Mouse (Mus musculus): ENCODE data around the gene Olfr148. TPM values are rescaled to one million over a fixed set of nuclear protein-coding genes. Genes with fewer than 3 reads are reported as not detected.

Olfr148 gene
- total and polyA plus RNA-seq, 2 experiments from 2014 or later, result not detected

DNA sequence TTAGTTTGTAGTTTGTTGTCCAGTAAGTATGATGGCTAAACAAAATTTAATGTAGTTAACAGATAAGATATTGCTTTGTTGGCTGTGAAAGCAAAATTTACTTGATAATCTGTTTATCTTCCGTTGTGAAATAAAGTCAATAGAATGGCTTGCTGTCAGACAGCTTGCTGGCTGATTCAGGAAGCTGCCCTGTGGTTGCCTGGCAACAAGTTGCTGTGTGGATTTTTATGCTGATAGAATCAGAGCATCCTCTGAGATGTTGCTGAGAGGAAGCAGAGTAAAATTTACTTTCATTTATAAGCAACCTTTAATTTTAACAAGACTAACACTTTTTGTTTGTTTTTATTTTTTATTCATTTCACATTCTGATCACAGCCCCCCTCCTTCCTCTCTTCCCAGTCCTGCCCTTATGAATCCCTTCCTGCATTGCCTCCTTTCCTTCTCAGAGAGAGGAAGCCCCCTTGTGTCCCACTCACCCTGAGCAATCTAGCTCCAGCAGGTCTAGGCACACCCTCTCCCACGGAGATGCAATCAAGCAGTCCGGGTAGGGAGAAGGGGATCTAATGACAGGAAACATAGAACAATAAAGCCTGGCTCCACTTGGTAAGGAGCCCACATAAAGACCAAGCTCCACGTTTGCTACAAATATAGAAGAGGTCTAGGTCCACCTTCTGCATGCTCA, 23.6 kb downstream of the Olfr148 start:
- no peak for TF ChIP-seq CTCF (IDR thresholded peaks at IDR 0.05)
- peak; percentile 84 for ATAC-seq (ENCODE audit: low FRiP score)
- WGBS, result 24% methylated on average over 4 of the region's 4 CpGs

DNA sequence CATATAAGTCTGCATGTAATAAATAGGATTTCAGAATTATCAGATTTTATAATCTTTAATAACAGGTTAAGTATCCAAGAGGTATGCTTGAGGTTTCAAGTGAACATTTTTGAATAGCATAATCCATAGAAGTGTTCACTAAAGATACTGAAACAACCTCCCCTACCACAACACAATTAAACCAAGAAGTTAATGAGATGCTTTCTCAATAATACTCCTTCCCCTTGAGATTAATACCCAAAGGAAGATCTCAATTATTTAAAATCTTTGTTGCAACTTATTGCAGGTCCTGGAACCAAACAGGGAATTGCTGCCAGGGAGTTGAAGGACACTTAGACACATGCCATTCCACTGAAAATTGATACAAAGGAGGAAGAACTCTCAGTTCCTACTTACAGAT, 34.3 kb downstream of the Olfr148 start, which contains the start of gene Olfr961:
TSS of gene Olfr961 (plus strand) at position 301 of the 400 bp plus-strand sequence.
- H3K4me1 ChIP-seq (ENCODE audit: insufficient read depth, low read length), result no peaks in the 10 kb centered on the region
- DNase-seq (ENCODE audit: low spot score), result no peak
- ATAC-seq (ENCODE audit: low FRiP score), result no peak

More for the DNA sequence above, 23.6 kb downstream of the Olfr148 start:
- peak overlapping the region; percentile 73 for H3K27ac ChIP-seq (ENCODE audit: low read depth, low read length)
- H3K4me3 ChIP-seq (ENCODE audit: low read depth, low read length), result no peak overlapping the region
- no peak overlapping the region for H3K4me2 ChIP-seq (ENCODE audit: low read depth, low read length, poor library complexity, severe bottlenecking)
- no peaks in the 10 kb centered on the region for H3K9me3 ChIP-seq (ENCODE audit: low read length)
- H3K36me3 ChIP-seq (ENCODE audit: insufficient read depth, low read length), result no peaks in the 10 kb centered on the region
- DNase-seq (ENCODE audit: low spot score), result peak; percentile 73
- H3K4me1 ChIP-seq (ENCODE audit: insufficient read depth, low read length), result peaks cover 4% of the 10 kb centered on the region; the same call in 1 of the 2 replicates
- no peaks in the 10 kb centered on the region for H3K27me3 ChIP-seq (ENCODE audit: insufficient read depth, low read length)
- H3K9ac ChIP-seq (replicated peaks; ENCODE audit: low read length, poor library complexity, severe bottlenecking), result no peak overlapping the region

DNA sequence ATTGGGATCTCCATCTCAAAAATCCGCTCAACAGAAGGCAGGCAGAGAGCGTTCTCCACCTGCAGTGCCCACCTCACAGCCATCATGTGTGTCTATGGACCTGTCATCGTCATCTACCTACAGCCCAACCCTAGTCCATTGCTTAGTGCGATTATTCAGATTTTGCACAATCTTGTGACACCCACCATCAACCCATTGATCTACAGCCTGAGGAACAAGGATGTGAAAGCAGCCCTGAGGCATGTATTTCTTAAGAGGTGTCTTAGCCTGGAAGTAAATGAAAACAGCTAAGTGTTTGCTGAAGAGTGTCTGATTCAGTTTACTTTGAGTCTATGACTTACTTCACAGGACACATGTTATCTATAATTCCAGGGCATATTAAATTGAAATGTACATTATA, 36.9 kb downstream of the Olfr148 start:
- WGBS, result 89% methylated on average over 4 of the region's 4 CpGs

More for the DNA sequence above, 34.3 kb downstream of the Olfr148 start, which contains the start of gene Olfr961:
- Histone ChIP-seq H3K4me3 (ENCODE audit: low read depth, low read length) (no peak within 1 kb of the TSS), H3K27ac (ENCODE audit: low read depth, low read length) (no peak within 1 kb of the TSS), H3K9ac (replicated peaks; ENCODE audit: low read length, poor library complexity, severe bottlenecking) (no peak within 1 kb of the TSS), H3K36me3 (ENCODE audit: insufficient read depth, low read length) (no peaks in the 10 kb centered on the region), H3K4me2 (ENCODE audit: low read depth, low read length, poor library complexity, severe bottlenecking) (no peak within 1 kb of the TSS), H3K9me3 (ENCODE audit: low read length) (no peaks in the 10 kb centered on the region), H3K27me3 (ENCODE audit: insufficient read depth, low read length) (no peaks in the 10 kb centered on the region)
- no peak for TF ChIP-seq CTCF (IDR thresholded peaks at IDR 0.05)

DNA sequence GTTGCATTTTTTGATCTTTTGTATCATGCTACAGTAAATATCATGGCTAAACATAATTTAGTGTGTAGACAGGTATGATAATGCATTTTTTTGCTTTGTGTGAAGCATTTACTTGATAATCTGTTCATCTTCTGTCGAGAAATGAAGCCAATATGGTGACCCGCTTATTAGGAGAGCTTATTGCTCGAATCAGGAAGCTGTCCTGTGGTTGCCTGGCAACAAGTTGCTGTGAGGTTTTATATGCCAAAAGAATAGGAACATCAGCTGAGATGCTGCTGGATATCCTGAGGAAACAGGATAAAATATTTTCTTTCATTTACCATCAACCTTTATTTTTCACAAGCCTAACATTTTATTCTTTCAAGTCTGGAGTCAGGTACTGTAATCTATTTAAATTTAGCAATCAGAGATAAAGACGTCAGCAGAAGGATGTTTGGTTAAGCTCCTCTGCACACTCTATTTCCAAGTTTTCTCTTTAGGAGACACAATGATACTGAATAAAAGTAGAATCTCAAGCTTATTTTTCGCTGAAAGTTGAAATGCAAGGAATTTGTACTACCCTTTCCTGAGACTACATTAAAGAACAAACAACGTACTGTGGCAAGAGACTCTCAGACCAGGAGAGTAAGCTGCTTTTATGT, 44.4 kb downstream of the Olfr148 start:
- H3K9me3 ChIP-seq (ENCODE audit: low read length), result no peaks in the 10 kb centered on the region
- H3K4me3 ChIP-seq (ENCODE audit: low read depth, low read length), result no peak overlapping the region
- H3K9ac ChIP-seq (replicated peaks; ENCODE audit: low read length, poor library complexity, severe bottlenecking), result no peak overlapping the region
- H3K4me2 ChIP-seq (ENCODE audit: low read depth, low read length, poor library complexity, severe bottlenecking), result no peak overlapping the region
- ATAC-seq (ENCODE audit: low FRiP score), result peak; percentile 78; the same call in 1 of the 2 replicates
- TF ChIP-seq CTCF (IDR thresholded peaks at IDR 0.05), result no peak
- H3K27me3 ChIP-seq (ENCODE audit: insufficient read depth, low read length), result no peaks in the 10 kb centered on the region
- peak; percentile 69 for DNase-seq (ENCODE audit: low spot score)
- no peaks in the 10 kb centered on the region for H3K36me3 ChIP-seq (ENCODE audit: insufficient read depth, low read length)
- peak overlapping the region; percentile 12; the same call in 1 of the 2 replicates for H3K27ac ChIP-seq (ENCODE audit: low read depth, low read length)
- WGBS, result 23% methylated on average over 6 of the region's 6 CpGs
- peaks cover 4% of the 10 kb centered on the region; the same call in 1 of the 2 replicates for H3K4me1 ChIP-seq (ENCODE audit: insufficient read depth, low read length)

More for the DNA sequence above, 36.9 kb downstream of the Olfr148 start:
- no peaks in the 10 kb centered on the region for H3K4me1 ChIP-seq (ENCODE audit: insufficient read depth, low read length)
- H3K27ac ChIP-seq (ENCODE audit: low read depth, low read length), result no peak overlapping the region
- no peak overlapping the region for H3K9ac ChIP-seq (replicated peaks; ENCODE audit: low read length, poor library complexity, severe bottlenecking)
- DNase-seq (ENCODE audit: low spot score) (no peak), ATAC-seq (ENCODE audit: low FRiP score) (no peak)
- no peak overlapping the region for H3K4me3 ChIP-seq (ENCODE audit: low read depth, low read length)
- TF ChIP-seq CTCF (IDR thresholded peaks at IDR 0.05), result no peak
- no peaks in the 10 kb centered on the region for H3K36me3 ChIP-seq (ENCODE audit: insufficient read depth, low read length)
- no peaks in the 10 kb centered on the region for H3K9me3 ChIP-seq (ENCODE audit: low read length)
- no peaks in the 10 kb centered on the region for H3K27me3 ChIP-seq (ENCODE audit: insufficient read depth, low read length)
- H3K4me2 ChIP-seq (ENCODE audit: low read depth, low read length, poor library complexity, severe bottlenecking), result no peak overlapping the region

Other genes starting within 250 kb of the Olfr148 start
- gene Olfr951, start 223.2 kb upstream of the Olfr148 start, total RNA-seq (2014; rRNA removed), result not detected in 2 replicates
- gene Olfr951, start 223.2 kb upstream of the Olfr148 start, polyA plus RNA-seq (2015; fragmentation: Nextera tagmentation; extraction: Ambion mirVana), result not detected in 2 replicates
- gene Olfr952, start 183.5 kb upstream of the Olfr148 start, total RNA-seq (2014; rRNA removed), result not detected in 2 replicates
- not detected in 2 replicates for gene Olfr952, start 183.5 kb upstream of the Olfr148 start, polyA plus RNA-seq (2015; fragmentation: Nextera tagmentation; extraction: Ambion mirVana)
- gene Olfr954, start 154.0 kb upstream of the Olfr148 start, total RNA-seq (2014; rRNA removed), result not detected in 2 replicates
- not detected in 2 replicates for gene Olfr954, start 154.0 kb upstream of the Olfr148 start, polyA plus RNA-seq (2015; fragmentation: Nextera tagmentation; extraction: Ambion mirVana)
- not detected in 2 replicates for gene Olfr955, start 138.7 kb upstream of the Olfr148 start, total RNA-seq (2014; rRNA removed)
- not detected in 2 replicates for gene Olfr955, start 138.7 kb upstream of the Olfr148 start, polyA plus RNA-seq (2015; fragmentation: Nextera tagmentation; extraction: Ambion mirVana)
- gene Olfr44, start 116.7 kb upstream of the Olfr148 start, total RNA-seq (2014; rRNA removed), result not detected in 2 replicates
- gene Olfr44, start 116.7 kb upstream of the Olfr148 start, polyA plus RNA-seq (2015; fragmentation: Nextera tagmentation; extraction: Ambion mirVana), result not detected in 2 replicates
- not detected in 2 replicates for gene Olfr957, start 94.8 kb upstream of the Olfr148 start, total RNA-seq (2014; rRNA removed)
- not detected in 2 replicates for gene Olfr957, start 94.8 kb upstream of the Olfr148 start, polyA plus RNA-seq (2015; fragmentation: Nextera tagmentation; extraction: Ambion mirVana)
- gene Olfr958, start 56.6 kb upstream of the Olfr148 start, total RNA-seq (2014; rRNA removed), result not detected in 2 replicates
- not detected in 2 replicates for gene Olfr958, start 56.6 kb upstream of the Olfr148 start, polyA plus RNA-seq (2015; fragmentation: Nextera tagmentation; extraction: Ambion mirVana)
- 0.16 TPM in 1 of 2 replicates, not detected in the other for gene Olfr959, start 35.1 kb upstream of the Olfr148 start, total RNA-seq (2014; rRNA removed)
- 0.05 TPM in 1 of 2 replicates, not detected in the other for gene Olfr959, start 35.1 kb upstream of the Olfr148 start, polyA plus RNA-seq (2015; fragmentation: Nextera tagmentation; extraction: Ambion mirVana)
- 363 and 387 TPM in 2 replicates for gene AW551984, start 6.3 kb upstream of the Olfr148 start, total RNA-seq (2014; rRNA removed)
- 260 and 267 TPM in 2 replicates for gene AW551984, start 6.3 kb upstream of the Olfr148 start, polyA plus RNA-seq (2015; fragmentation: Nextera tagmentation; extraction: Ambion mirVana)
- gene Olfr960, start 10.7 kb downstream of the Olfr148 start, total RNA-seq (2014; rRNA removed), result not detected in 2 replicates
- not detected in 2 replicates for gene Olfr960, start 10.7 kb downstream of the Olfr148 start, polyA plus RNA-seq (2015; fragmentation: Nextera tagmentation; extraction: Ambion mirVana)
- not detected in 2 replicates for gene Olfr961, start 34.4 kb downstream of the Olfr148 start, total RNA-seq (2014; rRNA removed)
- gene Olfr961, start 34.4 kb downstream of the Olfr148 start, polyA plus RNA-seq (2015; fragmentation: Nextera tagmentation; extraction: Ambion mirVana), result not detected in 2 replicates
- gene Olfr963, start 56.5 kb downstream of the Olfr148 start, total RNA-seq (2014; rRNA removed), result not detected in 2 replicates
- not detected in 2 replicates for gene Olfr963, start 56.5 kb downstream of the Olfr148 start, polyA plus RNA-seq (2015; fragmentation: Nextera tagmentation; extraction: Ambion mirVana)
- gene Olfr149, start 96.5 kb downstream of the Olfr148 start, total RNA-seq (2014; rRNA removed), result not detected in 2 replicates
- gene Olfr149, start 96.5 kb downstream of the Olfr148 start, polyA plus RNA-seq (2015; fragmentation: Nextera tagmentation; extraction: Ambion mirVana), result not detected in 2 replicates
- gene Olfr965, start 100.7 kb downstream of the Olfr148 start, total RNA-seq (2014; rRNA removed), result not detected in 2 replicates
- not detected in 2 replicates for gene Olfr965, start 100.7 kb downstream of the Olfr148 start, polyA plus RNA-seq (2015; fragmentation: Nextera tagmentation; extraction: Ambion mirVana)
- gene Olfr150, start 120.3 kb downstream of the Olfr148 start, total RNA-seq (2014; rRNA removed), result not detected in 2 replicates
- not detected in 2 replicates for gene Olfr150, start 120.3 kb downstream of the Olfr148 start, polyA plus RNA-seq (2015; fragmentation: Nextera tagmentation; extraction: Ambion mirVana)
- gene Olfr967, start 135.6 kb downstream of the Olfr148 start, total RNA-seq (2014; rRNA removed), result not detected in 2 replicates
- not detected in 2 replicates for gene Olfr967, start 135.6 kb downstream of the Olfr148 start, polyA plus RNA-seq (2015; fragmentation: Nextera tagmentation; extraction: Ambion mirVana)
- gene Olfr968, start 172.6 kb downstream of the Olfr148 start, total RNA-seq (2014; rRNA removed), result not detected in 2 replicates
- gene Olfr968, start 172.6 kb downstream of the Olfr148 start, polyA plus RNA-seq (2015; fragmentation: Nextera tagmentation; extraction: Ambion mirVana), result not detected in 2 replicates
- gene Olfr969, start 180.3 kb downstream of the Olfr148 start, total RNA-seq (2014; rRNA removed), result not detected in 2 replicates
- not detected in 2 replicates for gene Olfr969, start 180.3 kb downstream of the Olfr148 start, polyA plus RNA-seq (2015; fragmentation: Nextera tagmentation; extraction: Ambion mirVana)
- not detected in 2 replicates for gene Olfr970, start 198.2 kb downstream of the Olfr148 start, total RNA-seq (2014; rRNA removed)
- not detected in 2 replicates for gene Olfr970, start 198.2 kb downstream of the Olfr148 start, polyA plus RNA-seq (2015; fragmentation: Nextera tagmentation; extraction: Ambion mirVana)
- gene Olfr971, start 226.2 kb downstream of the Olfr148 start, total RNA-seq (2014; rRNA removed), result not detected in 2 replicates
- gene Olfr971, start 226.2 kb downstream of the Olfr148 start, polyA plus RNA-seq (2015; fragmentation: Nextera tagmentation; extraction: Ambion mirVana), result not detected in 2 replicates